Mouse (Mus musculus) embryonic facial prominence, embryonic 12.5 days (tissue): ENCODE data around the gene Mta3. TPM values are rescaled to one million over a fixed set of nuclear protein-coding genes. Genes with fewer than 3 reads are reported as not detected.
"Not testable (repeated sequence)": the region's sequence is repeated elsewhere in the genome, so short reads cannot be mapped to it uniquely, and the experiment has no call there.

ENCODE experiments used
- ATAC-seq: fragments of 200-750 bp; cut with Nextera tagmentation; 2 replicates; pipeline ENCODE4 v1.8.0; 2017; ENCODE audit not compliant: insufficient number of reproducible peaks, insufficient read depth, low FRiP score, low TSS enrichment
- H3K27ac ChIP-seq: fragments of 300-500 bp; sonication (generic); 2 replicates; pipeline ENCODE4 v1.5.1; 2016; ENCODE audit warnings: mild to moderate bottlenecking
- H3K27me3 ChIP-seq: fragments of 300-500 bp; sonication (generic); 2 replicates; pipeline ENCODE4 v1.6.1; 2016; ENCODE audit warnings: mild to moderate bottlenecking, moderate library complexity
- H3K36me3 ChIP-seq: fragments of 300-500 bp; sonication (generic); 2 replicates; pipeline ENCODE4 v1.6.1; 2016; ENCODE audit warnings: mild to moderate bottlenecking
- H3K4me1 ChIP-seq: fragments of 300-500 bp; sonication (generic); 2 replicates; pipeline ENCODE4 v1.6.1; 2016
- H3K4me2 ChIP-seq: fragments of 300-500 bp; sonication (generic); replicated peaks from 2 replicates; pipeline ENCODE4 v1.6.1; 2016; ENCODE audit warnings: mild to moderate bottlenecking, moderate library complexity
- H3K4me3 ChIP-seq: fragments of 300-500 bp; sonication (generic); 2 replicates; pipeline ENCODE4 v1.5.1; 2016; ENCODE audit warnings: mild to moderate bottlenecking
- H3K9ac ChIP-seq: fragments of 300-500 bp; sonication (generic); 2 replicates; pipeline ENCODE4 v1.6.1; 2016; ENCODE audit warnings: mild to moderate bottlenecking, moderate library complexity
- H3K9me3 ChIP-seq: fragments of 300-500 bp; sonication (generic); 2 replicates; pipeline ENCODE4 v1.6.1; 2016; ENCODE audit warnings: mild to moderate bottlenecking, moderate library complexity
- WGBS: fragments of 180-500 bp; shearing (Covaris S2); methylation state at CpG from one replicate; pipeline ENCODE4 v1.1.7; 2016; 5-methylcytosine and 5-hydroxymethylcytosine counted together
- polyA plus RNA-seq: library from polyadenylated mRNA; unstranded; fragments of >200 nt; fragmentation: Nextera tagmentation; extraction: Ambion mirVana; gene quantifications from 2 replicates; pipeline ENCODE4 v1.2.1, GENCODE M21; 2016

Gene Mta3
- polyA plus RNA-seq, 1 experiment from 2014 or later: 49.7 TPM

DNA sequence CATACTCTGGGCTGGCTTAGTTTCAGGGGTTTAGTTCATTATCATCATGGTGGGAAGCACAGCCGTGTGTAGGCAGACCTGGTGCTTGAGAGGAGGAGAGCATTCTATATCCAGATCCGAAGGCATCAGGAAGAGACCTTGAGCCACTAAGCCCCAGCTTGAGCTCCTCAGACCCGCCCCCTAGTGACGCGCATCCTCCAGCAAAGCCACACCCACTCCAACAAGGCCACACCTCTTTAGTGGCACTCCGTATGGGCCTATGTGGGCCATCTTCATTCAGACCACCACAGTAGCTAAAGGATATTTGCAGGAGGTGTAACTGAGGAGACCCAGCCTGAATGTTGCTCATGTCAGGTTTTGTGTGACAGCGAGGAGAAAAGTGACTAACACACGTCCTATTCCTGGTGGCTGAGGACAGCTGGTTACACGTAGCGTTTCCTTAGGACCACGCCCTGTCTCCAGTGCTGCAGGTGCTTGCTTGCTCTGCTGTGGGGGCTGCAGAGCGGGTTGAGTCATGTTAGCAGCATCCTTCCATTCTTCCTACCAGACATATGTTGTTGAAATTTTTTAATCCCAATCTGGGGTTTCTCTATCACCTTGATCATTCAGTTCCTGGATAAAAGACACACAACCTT is 148.4 kb downstream of the Mta3 start:
- H3K27me3 ChIP-seq: no peaks in the 10 kb centered on the region
- ATAC-seq: 0 out of 2 replicates have a peak, but pooled peaks have one; percentile 61
- H3K36me3 ChIP-seq: no peaks in the 10 kb centered on the region
- H3K9me3 ChIP-seq: no peaks in the 10 kb centered on the region
- H3K4me3 ChIP-seq: no peak overlapping the region
- WGBS: 44% methylated on average over 12 of the region's 12 CpGs
- no peak overlapping the region for H3K4me2 ChIP-seq
- no peak overlapping the region for H3K27ac ChIP-seq
- H3K4me1 ChIP-seq: peaks cover 4% of the 10 kb centered on the region; the same call in 1 of the 2 replicates
- no peak overlapping the region for H3K9ac ChIP-seq

DNA sequence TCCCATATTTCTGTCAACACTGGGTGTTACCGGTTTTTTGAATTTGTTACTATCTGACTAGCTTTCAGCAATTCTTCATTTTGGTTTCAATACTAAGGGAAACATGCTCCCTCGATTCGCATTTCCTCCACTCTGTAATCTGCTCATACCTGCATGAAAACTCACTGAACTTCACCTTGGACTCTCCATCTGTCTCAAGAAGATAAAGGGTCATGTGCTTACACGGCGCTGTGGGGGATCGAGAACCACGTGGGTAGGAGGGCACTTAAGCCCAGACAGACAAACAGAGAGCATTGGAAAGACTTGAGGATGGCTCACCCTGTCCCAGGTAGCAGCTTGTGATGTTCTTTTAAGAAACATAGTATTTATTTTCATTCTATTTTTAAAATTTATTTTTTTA is 152.4 kb downstream of the Mta3 start:
- Histone ChIP-seq H3K27me3 (no peaks in the 10 kb centered on the region), H3K4me2 (no peak overlapping the region), H3K27ac (no peak overlapping the region), H3K9ac (no peak overlapping the region), H3K36me3 (no peaks in the 10 kb centered on the region), H3K9me3 (no peaks in the 10 kb centered on the region), H3K4me1 (no peaks in the 10 kb centered on the region; the same call in 1 of the 2 replicates), H3K4me3 (no peak overlapping the region)
- WGBS: 86% methylated on average over 7 of the region's 7 CpGs
- no peak for ATAC-seq

DNA sequence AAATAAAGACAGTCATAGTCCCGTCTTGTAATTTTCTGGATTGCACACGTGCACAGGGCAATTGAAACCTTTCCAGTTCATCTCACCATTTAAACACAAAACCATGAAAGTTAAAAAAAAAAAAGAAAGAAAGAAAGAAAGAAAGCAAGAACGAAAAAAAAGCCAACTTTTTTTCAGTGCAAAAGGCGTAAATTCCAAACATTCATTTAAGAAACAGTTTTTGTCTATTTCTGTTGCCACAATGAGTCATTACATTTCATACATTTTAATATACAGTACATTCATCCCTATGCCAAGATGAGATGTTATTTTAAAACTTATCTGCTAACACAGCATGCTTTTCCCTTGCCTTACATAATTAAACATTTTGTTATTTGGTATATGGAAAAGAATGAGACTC is 153.7 kb downstream of the Mta3 start:
- Histone ChIP-seq H3K9ac (no peak overlapping the region), H3K27me3 (no peaks in the 10 kb centered on the region), H3K4me2 (no peak overlapping the region), H3K4me1 (no peaks in the 10 kb centered on the region; the same call in 1 of the 2 replicates), H3K27ac (no peak overlapping the region), H3K9me3 (no peaks in the 10 kb centered on the region), H3K36me3 (no peaks in the 10 kb centered on the region), H3K4me3 (no peak overlapping the region)
- WGBS: 83% methylated on average over 4 of the region's 4 CpGs
- ATAC-seq: no peak

DNA sequence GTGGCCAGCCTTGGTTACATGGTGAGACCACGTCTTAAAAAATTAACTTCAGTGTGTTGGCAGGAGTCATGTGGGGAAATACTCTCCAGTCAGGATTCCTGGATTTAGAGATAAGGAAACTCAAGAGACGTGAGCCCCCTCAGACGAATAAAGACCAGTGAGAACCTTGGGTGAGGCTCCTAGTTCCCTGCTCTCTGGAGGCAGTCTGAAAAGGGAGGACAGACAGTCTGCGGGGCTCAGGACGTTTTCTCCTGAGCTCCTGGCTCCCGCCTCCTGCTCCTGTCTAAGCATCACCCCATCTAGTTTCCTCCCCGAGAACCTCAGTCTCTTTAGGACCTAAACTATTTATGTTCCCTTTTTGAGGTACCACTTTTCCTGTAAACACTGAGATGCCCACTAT is 154.3 kb downstream of the Mta3 start:
- no peaks in the 10 kb centered on the region for H3K27me3 ChIP-seq
- H3K4me1 ChIP-seq: no peaks in the 10 kb centered on the region; the same call in 1 of the 2 replicates
- H3K9me3 ChIP-seq: no peaks in the 10 kb centered on the region
- no peak overlapping the region for H3K9ac ChIP-seq
- no peaks in the 10 kb centered on the region for H3K36me3 ChIP-seq
- H3K4me3 ChIP-seq: no peak overlapping the region
- H3K4me2 ChIP-seq: no peak overlapping the region
- no peak overlapping the region for H3K27ac ChIP-seq
- WGBS: 82% methylated on average over 7 of the region's 7 CpGs
- ATAC-seq: no peak

DNA sequence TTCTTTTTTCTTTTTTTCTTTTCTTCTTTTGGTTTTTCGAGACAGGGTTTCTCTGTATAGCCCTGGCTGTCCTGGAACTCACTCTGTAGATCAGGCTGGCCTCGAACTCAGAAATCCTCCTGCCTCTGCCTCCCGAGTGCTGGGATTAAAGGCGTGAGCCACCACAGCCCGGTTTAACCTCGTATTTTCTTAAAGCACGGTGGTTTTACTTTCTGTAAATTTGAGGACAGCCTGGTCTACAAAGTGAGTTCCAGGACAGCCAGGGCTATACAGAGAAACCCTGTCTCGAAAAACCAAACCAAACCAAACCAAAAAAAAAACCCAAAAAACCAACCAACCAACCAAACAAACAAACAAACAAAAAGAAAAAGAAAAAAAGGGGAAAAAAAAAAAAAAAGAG is 155.0 kb downstream of the Mta3 start:
- H3K27ac ChIP-seq, ATAC-seq, H3K27me3 ChIP-seq, H3K4me1 ChIP-seq, H3K9ac ChIP-seq, H3K9me3 ChIP-seq, H3K36me3 ChIP-seq: not testable (repeated sequence)
- Histone ChIP-seq H3K4me2 (peak overlapping the region; percentile 66; the same call in 1 of the 2 replicates), H3K4me3 (peak overlapping the region; percentile 66)
- 57% methylated on average over 8 of the region's 8 CpGs for WGBS

DNA sequence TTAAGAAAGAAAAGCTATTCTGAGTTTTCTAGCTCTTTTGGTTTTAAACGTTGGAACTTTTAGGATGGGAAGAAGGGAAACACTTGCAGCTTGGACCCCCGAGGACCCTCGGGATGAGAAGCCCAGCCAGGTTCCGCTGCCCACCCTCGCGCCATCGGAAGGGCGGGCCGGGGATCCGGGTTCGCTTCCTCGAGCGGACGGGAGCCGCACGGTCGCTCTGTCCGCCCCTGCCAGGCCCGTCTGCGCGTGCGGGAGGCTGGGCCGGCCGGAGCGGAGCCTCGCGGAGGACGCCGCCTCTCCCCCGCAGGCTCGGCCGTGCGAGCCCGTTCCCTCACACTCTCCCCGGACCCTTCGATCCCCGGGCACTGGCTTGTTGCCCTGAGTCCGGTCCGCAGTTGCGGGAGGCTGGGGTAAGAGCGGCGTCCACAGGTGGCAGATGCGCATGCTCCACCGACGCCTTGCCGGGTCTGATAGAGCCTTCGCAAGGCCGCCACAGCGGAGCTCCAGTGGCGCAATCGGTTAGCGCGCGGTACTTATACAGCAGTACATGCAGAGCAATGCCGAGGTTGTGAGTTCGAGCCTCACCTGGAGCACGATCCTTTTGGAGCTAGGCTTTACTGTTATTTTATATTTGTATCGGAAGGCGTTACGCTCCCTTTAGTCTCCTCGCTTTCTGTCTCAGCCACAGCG is 155.6 kb downstream of the Mta3 start:
- Histone ChIP-seq H3K4me1 (no peaks in the 10 kb centered on the region; the same call in 1 of the 2 replicates), H3K27ac (peak overlapping the region; percentile 91), H3K9ac (peak overlapping the region; percentile 79), H3K4me2 (peak overlapping the region; percentile 66), H3K9me3 (no peaks in the 10 kb centered on the region), H3K27me3 (no peaks in the 10 kb centered on the region), H3K36me3 (no peaks in the 10 kb centered on the region), H3K4me3 (peak overlapping the region; percentile 66)
- 1% methylated on average over 62 of the region's 62 CpGs for WGBS
- peak; percentile 91 for ATAC-seq

DNA sequence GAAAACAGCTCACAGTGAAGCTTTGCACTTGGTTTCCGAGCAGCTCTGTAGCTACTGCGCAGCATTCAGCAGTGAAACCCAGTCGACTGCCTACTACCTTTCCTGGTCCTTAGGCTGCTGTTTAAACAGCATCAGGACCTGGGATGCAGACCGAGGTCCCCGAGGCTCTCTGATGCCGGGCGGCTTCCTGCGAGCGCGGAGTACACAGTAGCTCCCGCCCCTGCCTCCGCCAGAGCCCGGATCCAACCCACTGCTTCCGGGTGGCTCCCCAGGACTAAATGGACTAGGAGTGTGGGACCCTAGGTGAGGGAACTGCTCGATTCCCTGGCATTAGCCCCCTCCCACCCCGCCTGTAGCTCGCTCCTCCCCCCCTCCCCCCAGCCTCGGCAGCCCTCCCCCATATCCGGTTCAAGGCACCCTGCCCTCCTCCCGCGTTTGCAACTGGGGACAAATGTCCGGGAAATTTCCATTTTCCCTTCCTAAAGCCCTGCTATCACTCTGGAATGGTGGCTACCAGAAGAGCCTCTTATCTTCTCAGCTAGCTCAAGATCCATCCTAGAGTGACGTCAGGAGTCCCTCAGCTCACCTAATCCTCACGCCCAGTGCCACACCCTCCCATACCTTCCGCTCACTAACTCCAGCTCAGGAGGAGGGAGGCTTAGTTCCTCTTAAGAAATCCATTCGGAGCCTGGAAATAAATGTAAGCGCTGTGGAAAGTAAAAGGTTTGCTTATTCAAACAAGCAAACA is 156.3 kb downstream of the Mta3 start:
- 0% methylated on average over 27 of the region's 27 CpGs for whole genome bisulfite sequencing
- Histone ChIP-seq H3K9me3 (no peaks in the 10 kb centered on the region), H3K4me1 (peaks cover 4% of the 10 kb centered on the region; the same call in 1 of the 2 replicates), H3K4me2 (peak overlapping the region; percentile 66), H3K36me3 (no peaks in the 10 kb centered on the region), H3K9ac (peak overlapping the region; percentile 79), H3K27ac (peak overlapping the region; percentile 91), H3K27me3 (no peaks in the 10 kb centered on the region), H3K4me3 (peak overlapping the region; percentile 66)
- ATAC-seq: peak; percentile 62

DNA sequence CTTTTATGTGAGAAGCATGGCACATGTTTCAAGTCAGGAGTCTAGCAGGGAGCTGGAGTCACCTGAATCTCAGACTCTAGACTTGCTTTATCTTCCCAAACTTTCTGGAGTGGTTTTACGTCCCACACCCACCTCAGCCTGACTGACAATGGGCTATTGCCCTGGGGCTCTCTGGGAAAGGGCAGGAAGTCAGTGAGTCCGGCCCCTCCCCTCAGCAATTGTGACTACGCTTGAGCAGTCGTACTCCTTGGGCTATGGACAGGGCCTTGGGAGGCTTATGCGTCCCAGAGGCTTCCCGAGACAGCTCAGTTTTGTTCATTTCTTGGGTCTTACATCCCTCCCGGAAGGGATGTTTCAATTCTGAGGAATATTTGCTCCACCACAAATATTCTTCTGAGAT is 159.4 kb downstream of the Mta3 start:
- peaks cover 4% of the 10 kb centered on the region; the same call in 1 of the 2 replicates for H3K4me1 ChIP-seq
- H3K9me3 ChIP-seq: no peaks in the 10 kb centered on the region
- no peaks in the 10 kb centered on the region for H3K36me3 ChIP-seq
- ATAC-seq: no peak
- no peaks in the 10 kb centered on the region for H3K27me3 ChIP-seq
- no peak overlapping the region for H3K4me3 ChIP-seq
- WGBS: 56% methylated on average over 7 of the region's 7 CpGs
- H3K9ac ChIP-seq: no peak overlapping the region
- no peak overlapping the region for H3K27ac ChIP-seq
- no peak overlapping the region for H3K4me2 ChIP-seq

DNA sequence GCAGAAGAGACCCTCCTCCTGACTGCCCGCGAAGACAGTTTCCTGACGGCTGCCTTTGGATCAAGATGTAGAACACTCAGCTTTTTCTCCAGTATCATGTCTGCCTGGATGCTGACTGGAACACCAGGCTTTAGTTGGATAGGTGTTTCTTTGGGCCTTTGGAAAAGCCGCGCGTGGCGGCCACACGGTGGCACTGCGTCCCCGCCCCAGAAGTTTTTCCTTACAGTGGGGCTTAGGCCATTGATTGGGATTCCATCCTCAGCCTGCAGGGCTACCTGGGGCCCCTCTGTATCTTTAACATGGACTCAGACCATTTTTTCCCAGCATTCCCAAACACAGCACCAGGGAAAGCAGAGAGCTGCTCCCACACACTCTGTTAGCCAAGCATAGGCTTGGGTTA is 160.6 kb downstream of the Mta3 start:
- ATAC-seq: no peak
- no peak overlapping the region for H3K27ac ChIP-seq
- no peak overlapping the region for H3K4me3 ChIP-seq
- no peaks in the 10 kb centered on the region for H3K36me3 ChIP-seq
- H3K9me3 ChIP-seq: no peaks in the 10 kb centered on the region
- WGBS: 13% methylated on average over 10 of the region's 10 CpGs
- no peaks in the 10 kb centered on the region for H3K27me3 ChIP-seq
- H3K4me1 ChIP-seq: peaks cover 4% of the 10 kb centered on the region; the same call in 1 of the 2 replicates
- no peak overlapping the region for H3K9ac ChIP-seq
- H3K4me2 ChIP-seq: no peak overlapping the region

DNA sequence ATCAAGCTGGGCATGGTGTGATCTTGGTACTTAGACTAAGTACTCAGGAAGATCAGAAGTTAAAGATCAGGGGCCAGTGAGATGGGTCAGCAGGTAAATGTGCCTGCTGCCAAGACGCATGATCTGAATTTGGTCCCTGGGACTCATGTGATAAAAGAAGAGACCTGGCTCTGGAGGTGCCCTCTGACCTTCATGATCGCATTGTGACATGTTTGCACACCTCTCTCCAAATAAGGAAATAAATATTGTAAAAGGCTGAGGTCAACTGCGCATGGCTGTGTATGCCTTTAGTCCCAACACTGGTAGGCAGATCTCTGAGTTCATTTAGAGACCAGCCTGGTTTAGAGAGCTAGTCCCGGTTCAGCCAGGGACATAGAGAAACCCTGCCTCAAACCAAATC is 164.4 kb downstream of the Mta3 start:
- ATAC-seq: no peak
- H3K27me3 ChIP-seq: no peaks in the 10 kb centered on the region
- H3K9ac ChIP-seq: no peak overlapping the region
- no peaks in the 10 kb centered on the region for H3K9me3 ChIP-seq
- H3K4me1 ChIP-seq: peaks cover 11% of the 10 kb centered on the region
- no peak overlapping the region for H3K27ac ChIP-seq
- WGBS: 85% methylated on average over 4 of the region's 4 CpGs
- H3K4me2 ChIP-seq: no peak overlapping the region
- H3K36me3 ChIP-seq: no peaks in the 10 kb centered on the region
- H3K4me3 ChIP-seq: no peak overlapping the region
